Mouse (Mus musculus) intestine, postnatal 0 days (tissue): ENCODE measurements around the gene P2rx3. TPM values are rescaled to one million over a fixed set of nuclear protein-coding genes. Genes with fewer than 3 reads are reported as not detected.

Source experiments
- ATAC-seq: fragments of 200-750 bp; cut with Nextera tagmentation; 2 replicates; pipeline ENCODE4 v1.8.0; 2017; ENCODE audit warnings: mild to moderate bottlenecking, moderate TSS enrichment, moderate library complexity
- H3K27ac ChIP-seq: fragments of 300-500 bp; sonication (generic); 2 replicates; pipeline ENCODE4 v1.5.1; 2014; ENCODE audit warnings: mild to moderate bottlenecking, low read depth, low read length, moderate library complexity
- H3K27me3 ChIP-seq: fragments of 300-500 bp; sonication (generic); replicated peaks from 2 replicates; pipeline ENCODE4 v1.6.1; 2014; ENCODE audit warnings: low read length, mixed read lengths; ENCODE audit not compliant: control insufficient read depth, insufficient read depth
- H3K36me3 ChIP-seq: fragments of 300-500 bp; sonication (generic); 2 replicates; pipeline ENCODE4 v1.6.1; 2014; ENCODE audit warnings: mild to moderate bottlenecking, moderate library complexity; ENCODE audit not compliant: control insufficient read depth, insufficient read depth
- H3K4me1 ChIP-seq: fragments of 300-500 bp; sonication (generic); replicated peaks from 2 replicates; pipeline ENCODE4 v1.6.1; 2014; ENCODE audit warnings: antibody characterized with exemption, low read length, mixed read lengths; ENCODE audit not compliant: control insufficient read depth, insufficient read depth
- H3K4me2 ChIP-seq: fragments of 300-500 bp; sonication (generic); replicated peaks from 2 replicates; pipeline ENCODE4 v1.6.1; 2014; ENCODE audit warnings: low read depth, mild to moderate bottlenecking, moderate library complexity
- H3K4me3 ChIP-seq: fragments of 300-500 bp; sonication (generic); 2 replicates; pipeline ENCODE4 v1.5.1; 2014; ENCODE audit warnings: low read depth, low read length
- H3K9ac ChIP-seq: fragments of 300-500 bp; sonication (generic); 2 replicates; pipeline ENCODE4 v1.6.1; 2014; ENCODE audit warnings: mild to moderate bottlenecking, low read depth, low read length
- H3K9me3 ChIP-seq: fragments of 300-500 bp; sonication (generic); 2 replicates; pipeline ENCODE4 v1.6.1; 2016; ENCODE audit warnings: mixed run types; ENCODE audit not compliant: control insufficient read depth
- CTCF ChIP-seq: sonication (generic); IDR thresholded peaks from 2 replicates; pipeline ENCODE4 v1.5.1; 2016; ENCODE audit warnings: low read depth, mild to moderate bottlenecking, control low read depth, antibody characterized with exemption, moderate library complexity
- WGBS: fragments of 180-500 bp; shearing (Covaris S2); extraction: QIAGEN DNeasy Blood & Tissue Kit; methylation state at CpG from one replicate; pipeline ENCODE4 v1.1.7; 2014; 5-methylcytosine and 5-hydroxymethylcytosine counted together
- polyA plus RNA-seq: library from polyadenylated mRNA; unstranded; fragments of >200 nt; fragmentation: Nextera tagmentation; extraction: Ambion mirVana; gene quantifications from 2 replicates; pipeline ENCODE4 v1.2.1, GENCODE M21; 2015

The P2rx3 gene
- polyA plus RNA-seq = 0.18 and 0.26 TPM in 2 replicates

GRCm38 (mm10) chr2:85037047-85038026, at the start of gene P2rx3, which contains the start of gene Ssrp1:
Gene P2rx3, minus strand, starts transcription at chr2:85037462.
Gene Ssrp1, plus strand, starts transcription at chr2:85037234.
- peak within 1 kb of the TSS; percentile 87 for H3K4me3 ChIP-seq
- ATAC-seq = peak; percentile 91
- peaks cover 6% of the 10 kb centered on the region; the same call in 1 of the 2 replicates for H3K4me1 ChIP-seq
- H3K27ac ChIP-seq = peak within 1 kb of the TSS; percentile 84
- 2% methylated on average over 65 of the region's 66 CpGs for WGBS
- H3K9me3 ChIP-seq = no peaks in the 10 kb centered on the region
- peak within 1 kb of the TSS; percentile 84 for H3K4me2 ChIP-seq
- peak; percentile 37 for TF ChIP-seq CTCF
- peak within 1 kb of the TSS; percentile 90 for H3K9ac ChIP-seq
- H3K27me3 ChIP-seq = no peaks in the 10 kb centered on the region
- H3K36me3 ChIP-seq = peaks cover 28% of the 10 kb centered on the region

DNA sequence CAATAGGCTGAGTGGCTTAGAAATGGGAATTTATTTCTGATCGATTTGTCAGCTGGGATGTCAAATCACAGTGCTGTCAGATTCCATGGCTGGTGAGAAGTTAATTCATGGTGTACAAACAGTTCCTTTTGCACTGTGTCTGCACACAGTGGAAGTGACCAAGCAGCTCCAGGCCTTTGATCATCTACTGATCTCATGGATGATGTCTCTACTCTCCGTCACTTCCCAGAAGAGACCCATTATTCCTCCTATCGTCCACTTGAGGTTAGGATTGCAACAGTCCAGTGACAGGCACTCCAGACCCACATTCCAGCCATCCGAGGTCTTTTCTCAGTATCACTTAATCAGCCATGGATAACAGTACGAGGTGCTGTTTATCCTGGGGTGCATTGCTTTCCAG, 36.5 kb upstream of the P2rx3 start:
- Histone ChIP-seq H3K27me3 (no peaks in the 10 kb centered on the region), H3K4me3 (no peak overlapping the region), H3K4me1 (peaks cover 5% of the 10 kb centered on the region; the same call in 1 of the 2 replicates), H3K9ac (no peak overlapping the region), H3K27ac (peak overlapping the region; percentile 41; the same call in 1 of the 2 replicates), H3K4me2 (no peak overlapping the region), H3K36me3 (peaks cover 36% of the 10 kb centered on the region; the same call in 1 of the 2 replicates), H3K9me3 (no peaks in the 10 kb centered on the region)
- peak; percentile 13 for ATAC-seq
- no peak for TF ChIP-seq CTCF
- WGBS = 72% methylated on average over 5 of the region's 5 CpGs

DNA sequence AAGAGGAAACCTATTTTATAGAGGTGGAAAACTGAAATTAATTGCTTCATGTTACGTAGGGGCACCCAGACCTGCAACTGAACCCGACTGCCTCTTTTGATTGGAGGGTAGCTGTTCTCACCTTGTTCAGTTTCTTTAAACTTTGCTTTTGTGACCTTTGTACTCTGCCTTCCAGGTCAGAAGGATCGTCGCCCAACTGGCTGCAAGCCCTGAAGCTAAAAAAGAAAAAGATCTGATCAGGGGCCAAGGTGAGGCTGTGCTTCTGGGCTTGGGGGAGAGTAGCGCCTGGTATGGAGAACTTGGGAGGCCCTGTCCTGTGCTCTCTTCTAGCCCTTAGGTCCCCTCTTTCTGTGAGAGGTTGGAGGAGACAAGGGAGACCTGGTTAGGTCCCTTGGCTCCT, 34.7 kb upstream of the P2rx3 start:
- Histone ChIP-seq H3K9me3 (no peaks in the 10 kb centered on the region), H3K4me1 (peaks cover 15% of the 10 kb centered on the region; the same call in 1 of the 2 replicates), H3K27me3 (no peaks in the 10 kb centered on the region), H3K4me3 (no peak overlapping the region), H3K27ac (peak overlapping the region; percentile 60), H3K36me3 (peaks cover 40% of the 10 kb centered on the region; the same call in 1 of the 2 replicates), H3K9ac (no peak overlapping the region), H3K4me2 (peak overlapping the region; percentile 32; the same call in 1 of the 2 replicates)
- TF ChIP-seq CTCF = no peak
- 53% methylated on average over 5 of the region's 5 CpGs for WGBS
- no peak for ATAC-seq

GRCm38 (mm10) chr2:85070086-85070485, 32.8 kb upstream of the P2rx3 start:
- WGBS = 82% methylated on average over 15 of the region's 15 CpGs
- no peak overlapping the region for H3K4me3 ChIP-seq
- no peak for ATAC-seq
- H3K4me2 ChIP-seq = no peak overlapping the region
- H3K9ac ChIP-seq = no peak overlapping the region
- peaks cover 20% of the 10 kb centered on the region; the same call in 1 of the 2 replicates for H3K4me1 ChIP-seq
- peaks cover 52% of the 10 kb centered on the region; the same call in 1 of the 2 replicates for H3K36me3 ChIP-seq
- no peaks in the 10 kb centered on the region for H3K9me3 ChIP-seq
- no peak overlapping the region for H3K27ac ChIP-seq
- TF ChIP-seq CTCF = no peak
- no peaks in the 10 kb centered on the region for H3K27me3 ChIP-seq

DNA sequence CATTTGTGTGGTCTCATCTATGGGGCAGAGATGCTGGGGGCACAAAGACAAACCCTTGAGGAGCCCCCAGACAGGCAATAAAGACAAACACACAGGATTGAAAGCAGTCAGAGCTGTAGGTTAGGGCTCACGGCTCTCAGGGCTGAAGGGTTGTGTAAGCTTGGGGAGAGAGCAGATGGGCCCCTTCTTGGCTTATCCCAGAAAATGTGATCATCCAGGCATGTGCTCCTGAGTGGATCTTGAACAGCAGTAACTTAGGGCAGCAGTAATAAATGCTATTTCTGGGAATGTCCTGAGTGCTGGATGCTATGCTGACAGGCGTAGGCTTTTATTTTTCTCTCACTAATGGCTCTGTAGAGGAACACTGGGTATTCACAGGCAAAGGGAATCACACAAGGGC, 31.4 kb upstream of the P2rx3 start:
- no peaks in the 10 kb centered on the region for H3K9me3 ChIP-seq
- no peak overlapping the region for H3K9ac ChIP-seq
- no peak for TF ChIP-seq CTCF
- H3K4me2 ChIP-seq = no peak overlapping the region
- H3K27me3 ChIP-seq = no peaks in the 10 kb centered on the region
- peaks cover 20% of the 10 kb centered on the region; the same call in 1 of the 2 replicates for H3K4me1 ChIP-seq
- ATAC-seq = peak; percentile 12; the same call in 1 of the 2 replicates
- 65% methylated on average over 2 of the region's 2 CpGs for WGBS
- H3K4me3 ChIP-seq = no peak overlapping the region
- peaks cover 54% of the 10 kb centered on the region for H3K36me3 ChIP-seq
- H3K27ac ChIP-seq = peak overlapping the region; percentile 54; the same call in 1 of the 2 replicates

- WGBS = 43% methylated on average over 10 of the region's 10 CpGs
- peak; percentile 55 for ATAC-seq
- Histone ChIP-seq H3K9ac (no peak overlapping the region), H3K4me1 (peaks cover 20% of the 10 kb centered on the region; the same call in 1 of the 2 replicates), H3K4me3 (no peak overlapping the region), H3K4me2 (no peak overlapping the region), H3K36me3 (peaks cover 60% of the 10 kb centered on the region), H3K27me3 (no peaks in the 10 kb centered on the region), H3K27ac (peak overlapping the region; percentile 54), H3K9me3 (no peaks in the 10 kb centered on the region)
- TF ChIP-seq CTCF = no peak
Observed at GRCm38 (mm10) chr2:85067903-85068625, 30.8 kb upstream of the P2rx3 start.
